Mouse (Mus musculus) liver, embryonic 15.5 days (tissue): ENCODE data around the gene Usp5. TPM values are rescaled to one million over a fixed set of nuclear protein-coding genes. Genes with fewer than 3 reads are reported as not detected.
A peak's percentile ranks its signal among the peaks of the same experiment; 100 is the strongest.

Source experiments
- ATAC-seq: fragments of 200-750 bp; cut with Nextera tagmentation; 2 replicates; pipeline ENCODE4 v1.8.0; 2017; ENCODE audit warnings: moderate number of reproducible peaks, mild to moderate bottlenecking, moderate library complexity; ENCODE audit not compliant: insufficient read depth
- H3K27ac ChIP-seq: fragments of 300-500 bp; sonication (generic); replicated peaks from 2 replicates; pipeline ENCODE4 v1.5.1; 2015; ENCODE audit warnings: mild to moderate bottlenecking, inconsistent platforms
- H3K27me3 ChIP-seq: fragments of 300-500 bp; sonication (generic); 2 replicates; pipeline ENCODE4 v1.6.1; 2015; ENCODE audit warnings: mild to moderate bottlenecking, inconsistent platforms
- H3K36me3 ChIP-seq: fragments of 300-500 bp; sonication (generic); replicated peaks from 2 replicates; pipeline ENCODE4 v1.6.1; 2015; ENCODE audit warnings: moderate library complexity, mild to moderate bottlenecking, inconsistent platforms
- H3K4me1 ChIP-seq: fragments of 300-500 bp; sonication (generic); replicated peaks from 2 replicates; pipeline ENCODE4 v1.6.1; 2015; ENCODE audit warnings: inconsistent platforms
- H3K4me2 ChIP-seq: fragments of 300-500 bp; sonication (generic); 2 replicates; pipeline ENCODE4 v1.6.1; 2015; ENCODE audit warnings: moderate library complexity, mild to moderate bottlenecking, inconsistent platforms
- H3K4me3 ChIP-seq: fragments of 300-500 bp; sonication (generic); replicated peaks from 2 replicates; pipeline ENCODE4 v1.5.1; 2015; ENCODE audit warnings: mild to moderate bottlenecking, inconsistent platforms
- H3K9ac ChIP-seq: fragments of 300-500 bp; sonication (generic); 2 replicates; pipeline ENCODE4 v1.6.1; 2015; ENCODE audit warnings: moderate library complexity, mild to moderate bottlenecking, inconsistent platforms
- H3K9me3 ChIP-seq: fragments of 300-500 bp; sonication (generic); replicated peaks from 2 replicates; pipeline ENCODE4 v1.6.1; 2016; ENCODE audit warnings: inconsistent platforms
- WGBS: fragments of 180-500 bp; shearing (Covaris S2); methylation state at CpG from one replicate; pipeline ENCODE4 v1.1.7; 2015; ENCODE audit warnings: mixed read lengths; ENCODE audit not compliant: insufficient replicate concordance; 5-methylcytosine and 5-hydroxymethylcytosine counted together
- polyA plus RNA-seq: library from polyadenylated mRNA; unstranded; fragments of >200 nt; fragmentation: Nextera tagmentation; extraction: Ambion mirVana; gene quantifications from 2 replicates; pipeline ENCODE4 v1.2.1, GENCODE M21; 2015

Usp5 gene
- polyA plus RNA-seq, 1 experiment from 2014 or later, result 54.9 TPM

GRCm38 (mm10) chr6:124779222-124779983 is 49.9 kb downstream of the Usp5 start, which contains the start of gene Lrrc23:
Gene Lrrc23 (minus strand): TSS chr6:124779727.
- ATAC-seq, result no peak
- Histone ChIP-seq H3K27me3 (peaks cover 56% of the 10 kb centered on the region), H3K4me3 (peak within 1 kb of the TSS; percentile 24), H3K9me3 (no peaks in the 10 kb centered on the region), H3K4me2 (peak within 1 kb of the TSS; percentile 54), H3K9ac (no peak within 1 kb of the TSS), H3K36me3 (no peaks in the 10 kb centered on the region), H3K4me1 (peaks cover 9% of the 10 kb centered on the region; the same call in 1 of the 2 replicates), H3K27ac (no peak within 1 kb of the TSS)
- 3% methylated on average over 23 of the region's 23 CpGs for WGBS

- Histone ChIP-seq H3K4me1 (peaks cover 24% of the 10 kb centered on the region), H3K9me3 (no peaks in the 10 kb centered on the region), H3K9ac (no peak overlapping the region), H3K27ac (no peak overlapping the region), H3K4me2 (no peak overlapping the region), H3K4me3 (no peak overlapping the region), H3K36me3 (no peaks in the 10 kb centered on the region), H3K27me3 (peaks cover 78% of the 10 kb centered on the region)
- 64% methylated on average over 15 of the region's 15 CpGs for WGBS
- ATAC-seq, result no peak
These were observed 58.8 kb downstream of the Usp5 start for GRCm38 (mm10) chr6:124770511-124770910.

- Histone ChIP-seq H3K4me3 (no peak overlapping the region), H3K4me2 (no peak overlapping the region), H3K9ac (no peak overlapping the region), H3K4me1 (peaks cover 24% of the 10 kb centered on the region), H3K9me3 (no peaks in the 10 kb centered on the region), H3K27me3 (peaks cover 81% of the 10 kb centered on the region), H3K27ac (no peak overlapping the region), H3K36me3 (no peaks in the 10 kb centered on the region)
- no peak for ATAC-seq
- WGBS, result 21% methylated on average over 7 of the region's 7 CpGs
These were observed 59.3 kb downstream of the Usp5 start for GRCm38 (mm10) chr6:124770013-124770412.

GRCm38 (mm10) chr6:124769101-124769765 is 60.1 kb downstream of the Usp5 start, which contains the start of gene Eno2:
Gene Eno2 (minus strand): TSS chr6:124769673.
- Histone ChIP-seq H3K9me3 (no peaks in the 10 kb centered on the region), H3K4me2 (peak within 1 kb of the TSS; percentile 68), H3K4me3 (peak within 1 kb of the TSS; percentile 45), H3K4me1 (peaks cover 24% of the 10 kb centered on the region), H3K36me3 (no peaks in the 10 kb centered on the region), H3K9ac (no peak within 1 kb of the TSS), H3K27me3 (peaks cover 75% of the 10 kb centered on the region), H3K27ac (no peak within 1 kb of the TSS)
- WGBS, result 1% methylated on average over 54 of the region's 54 CpGs
- ATAC-seq, result no peak

- no peak overlapping the region for H3K27ac ChIP-seq
- H3K9ac ChIP-seq, result no peak overlapping the region
- H3K4me1 ChIP-seq, result peaks cover 24% of the 10 kb centered on the region
- H3K4me2 ChIP-seq, result peak overlapping the region; percentile 68
- no peak for ATAC-seq
- peak overlapping the region; percentile 45; the same call in 1 of the 2 replicates for H3K4me3 ChIP-seq
- 3% methylated on average over 9 of the region's 9 CpGs for WGBS
- no peaks in the 10 kb centered on the region for H3K9me3 ChIP-seq
- no peaks in the 10 kb centered on the region for H3K36me3 ChIP-seq
- H3K27me3 ChIP-seq, result peaks cover 73% of the 10 kb centered on the region
These were observed 60.6 kb downstream of the Usp5 start for GRCm38 (mm10) chr6:124768704-124769044.

- Histone ChIP-seq H3K27ac (no peak overlapping the region), H3K36me3 (no peaks in the 10 kb centered on the region), H3K9ac (no peak overlapping the region), H3K27me3 (peaks cover 77% of the 10 kb centered on the region), H3K4me1 (peaks cover 24% of the 10 kb centered on the region), H3K9me3 (no peaks in the 10 kb centered on the region), H3K4me2 (peak overlapping the region; percentile 68), H3K4me3 (0 out of 2 replicates have a peak overlapping the region, but pooled peaks have one; percentile 45)
- 23% methylated on average over 19 of the region's 19 CpGs for WGBS
- no peak for ATAC-seq
These were observed 61.2 kb downstream of the Usp5 start for GRCm38 (mm10) chr6:124767920-124768703.

GRCm38 (mm10) chr6:124767536-124767919 is 61.8 kb downstream of the Usp5 start:
- WGBS, result 60% methylated on average over 4 of the region's 4 CpGs
- ATAC-seq, result no peak

GRCm38 (mm10) chr6:124765951-124766350 is 63.3 kb downstream of the Usp5 start:
- WGBS, result 72% methylated on average over 7 of the region's 7 CpGs
- Histone ChIP-seq H3K36me3 (no peaks in the 10 kb centered on the region), H3K27ac (no peak overlapping the region), H3K9ac (no peak overlapping the region), H3K9me3 (no peaks in the 10 kb centered on the region), H3K4me1 (peaks cover 24% of the 10 kb centered on the region), H3K4me2 (no peak overlapping the region), H3K4me3 (no peak overlapping the region), H3K27me3 (peaks cover 84% of the 10 kb centered on the region)
- ATAC-seq, result no peak

More at GRCm38 (mm10) chr6:124767536-124767919, 61.8 kb downstream of the Usp5 start:
- H3K4me1 ChIP-seq, result peaks cover 24% of the 10 kb centered on the region
- H3K27ac ChIP-seq, result no peak overlapping the region
- H3K27me3 ChIP-seq, result peaks cover 81% of the 10 kb centered on the region
- no peak overlapping the region for H3K4me2 ChIP-seq
- H3K9me3 ChIP-seq, result no peaks in the 10 kb centered on the region
- no peaks in the 10 kb centered on the region for H3K36me3 ChIP-seq
- no peak overlapping the region for H3K9ac ChIP-seq
- H3K4me3 ChIP-seq, result no peak overlapping the region

Other genes with a start within 250 kb of the Usp5 start
- not detected in 2 replicates for gene C1s2, start 193.4 kb downstream of the Usp5 start, polyA plus RNA-seq
- 82.0 and 85.6 TPM in 2 replicates for gene Lpcat3, start 166.5 kb downstream of the Usp5 start, polyA plus RNA-seq
- 122 and 128 TPM in 2 replicates for gene Emg1, start 117.3 kb downstream of the Usp5 start, polyA plus RNA-seq
- gene Phb2, start 117.1 kb downstream of the Usp5 start, polyA plus RNA-seq, result 242 and 243 TPM in 2 replicates
- gene Ptpn6, start 90.8 kb downstream of the Usp5 start, polyA plus RNA-seq, result 38.1 and 43.7 TPM in 2 replicates
- gene Grcc10, start 88.1 kb downstream of the Usp5 start, polyA plus RNA-seq, result 75.9 and 76.4 TPM in 2 replicates
- not detected in 2 replicates for gene Gm45234, start 73.5 kb downstream of the Usp5 start, polyA plus RNA-seq
- 1.3 and 2.0 TPM in 2 replicates for gene Atn1, start 73.0 kb downstream of the Usp5 start, polyA plus RNA-seq
- gene Eno2, start 59.8 kb downstream of the Usp5 start, polyA plus RNA-seq, result 0.39 and 0.41 TPM in 2 replicates
- not detected in 2 replicates for gene Lrrc23, start 49.8 kb downstream of the Usp5 start, polyA plus RNA-seq
- gene Spsb2, start 20.8 kb downstream of the Usp5 start, polyA plus RNA-seq, result 9.2 and 9.5 TPM in 2 replicates
- 405 and 414 TPM in 2 replicates for gene Tpi1, start 15.2 kb downstream of the Usp5 start, polyA plus RNA-seq
- 192 and 194 TPM in 2 replicates for gene Cdca3, start 63 bp upstream of the Usp5 start, polyA plus RNA-seq
- 0.29 and 0.68 TPM in 2 replicates for gene Gnb3, start 10.8 kb upstream of the Usp5 start, polyA plus RNA-seq
- 1.6 TPM in 2 replicates for gene P3h3, start 28.3 kb upstream of the Usp5 start, polyA plus RNA-seq
- 0.06 and 0.09 TPM in 2 replicates for gene Gpr162, start 34.5 kb upstream of the Usp5 start, polyA plus RNA-seq
- 0.07 and 0.20 TPM in 2 replicates for gene Cd4, start 58.7 kb upstream of the Usp5 start, polyA plus RNA-seq
- 0.13 and 0.18 TPM in 2 replicates for gene Lag3, start 82.2 kb upstream of the Usp5 start, polyA plus RNA-seq
- gene Ptms, start 90.6 kb upstream of the Usp5 start, polyA plus RNA-seq, result 56.2 and 62.7 TPM in 2 replicates
- 119 and 127 TPM in 2 replicates for gene Mlf2, start 101.9 kb upstream of the Usp5 start, polyA plus RNA-seq
- gene Cops7a, start 136.1 kb upstream of the Usp5 start, polyA plus RNA-seq, result 52.4 and 55.1 TPM in 2 replicates
- gene Pianp, start 167.2 kb upstream of the Usp5 start, polyA plus RNA-seq, result 0.07 TPM in 2 replicates
- 4.1 and 4.7 TPM in 2 replicates for gene Zfp384, start 179.7 kb upstream of the Usp5 start, polyA plus RNA-seq
- gene Ing4, start 210.3 kb upstream of the Usp5 start, polyA plus RNA-seq, result 27.6 and 30.9 TPM in 2 replicates
- gene Acrbp, start 220.2 kb upstream of the Usp5 start, polyA plus RNA-seq, result 1.7 and 2.4 TPM in 2 replicates
- 1.3 TPM in 2 replicates for gene Lpar5, start 238.4 kb upstream of the Usp5 start, polyA plus RNA-seq